Mouse (Mus musculus) brain, embryonic 14.5 days (tissue): Measurements from ENCODE around the gene E2f4. TPM values are rescaled to one million over a fixed set of nuclear protein-coding genes. Genes with fewer than 3 reads are reported as not detected.
A peak's percentile ranks its signal among the peaks of the same experiment; 100 is the strongest.

Source experiments
- DNase-seq: peaks from one replicate; pipeline ENCODE4 v3.0.0-alpha.2; 2011; ENCODE audit warnings: low read depth
- CTCF ChIP-seq: fragments of 200-500 bp; IDR thresholded peaks from 2 replicates; pipeline ENCODE4 v1.5.1; 2012; ENCODE audit warnings: inconsistent platforms, mild to moderate bottlenecking, moderate library complexity, borderline replicate concordance; ENCODE audit not compliant: insufficient read depth, insufficient read length; ENCODE audit errors: extremely low read depth
- POLR2A ChIP-seq: fragments of 200-500 bp; IDR thresholded peaks from 2 replicates; pipeline ENCODE4 v1.6.1; 2012; ENCODE audit warnings: mild to moderate bottlenecking, inconsistent platforms, borderline replicate concordance; ENCODE audit not compliant: poor library complexity, insufficient read depth, insufficient read length, severe bottlenecking; ENCODE audit errors: extremely low read depth
- polyA plus RNA-seq: library from polyadenylated mRNA; depleted of rRNA; stranded (reverse); fragments of >200 nt; gene quantifications from 2 replicates; pipeline ENCODE4 v1.2.3, GENCODE M21; 2012; rRNA removed

E2f4 gene
- polyA plus RNA-seq: 89.4 and 126 TPM in 2 replicates

DNA sequence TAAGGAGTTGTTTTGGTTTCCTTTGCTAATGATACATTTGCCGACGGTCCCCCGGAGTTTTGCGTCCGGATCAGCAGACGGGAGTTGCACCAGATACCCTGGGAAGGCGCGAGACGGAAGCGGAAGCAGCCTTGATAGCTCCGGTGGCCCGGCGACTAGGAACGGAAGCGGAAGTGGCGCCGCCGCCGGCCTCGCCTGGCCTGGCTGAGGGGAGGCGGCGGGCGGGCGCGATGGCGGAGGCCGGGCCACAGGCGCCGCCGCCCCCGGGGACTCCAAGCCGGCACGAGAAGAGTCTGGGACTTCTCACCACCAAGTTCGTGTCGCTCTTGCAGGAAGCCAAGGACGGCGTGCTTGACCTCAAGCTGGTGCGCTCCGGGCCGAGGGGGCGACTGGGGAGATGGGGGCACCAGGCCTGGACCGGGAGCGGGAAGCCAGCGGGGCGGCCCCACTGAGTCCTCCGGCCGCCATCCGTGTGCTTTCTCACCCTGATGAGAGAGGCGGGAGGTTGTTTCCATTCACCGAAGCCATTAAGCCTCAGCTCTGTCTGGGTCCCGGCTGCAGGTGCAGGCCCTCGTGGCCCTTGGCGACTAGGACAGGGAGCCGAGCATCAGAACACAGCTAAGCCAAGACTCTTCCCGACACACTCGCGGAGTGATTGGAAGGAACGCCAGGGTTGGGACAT is at the start of gene E2f4:
TSS of gene E2f4 (plus strand) at position 153 of the 682 bp plus-strand sequence.
- DNase-seq: peak; percentile 97
- TF ChIP-seq CTCF (no peak), POLR2A (peak; percentile 94)

DNA sequence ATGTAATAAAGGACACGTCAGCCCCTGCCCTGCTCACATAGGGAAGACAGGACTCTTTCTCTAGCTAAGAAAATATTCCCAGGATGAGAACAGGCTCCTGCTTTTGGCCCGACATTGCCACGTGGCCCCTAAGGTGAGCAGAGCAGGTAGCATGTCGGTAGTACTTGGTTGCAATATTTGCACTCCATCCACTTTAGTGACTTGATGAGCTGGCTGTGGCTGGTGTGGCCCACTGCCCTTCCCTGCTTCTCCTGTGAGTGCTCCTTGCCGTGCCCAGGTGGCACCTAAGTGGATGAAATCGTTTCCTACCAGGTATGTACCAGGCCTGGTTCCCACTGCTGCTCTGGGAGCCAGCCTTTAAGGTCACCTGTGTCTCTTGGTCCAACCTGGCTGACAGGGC is 45.5 kb upstream of the E2f4 start:
- no peak for TF ChIP-seq CTCF
- TF ChIP-seq POLR2A: no peak
- no peak for DNase-seq

DNA sequence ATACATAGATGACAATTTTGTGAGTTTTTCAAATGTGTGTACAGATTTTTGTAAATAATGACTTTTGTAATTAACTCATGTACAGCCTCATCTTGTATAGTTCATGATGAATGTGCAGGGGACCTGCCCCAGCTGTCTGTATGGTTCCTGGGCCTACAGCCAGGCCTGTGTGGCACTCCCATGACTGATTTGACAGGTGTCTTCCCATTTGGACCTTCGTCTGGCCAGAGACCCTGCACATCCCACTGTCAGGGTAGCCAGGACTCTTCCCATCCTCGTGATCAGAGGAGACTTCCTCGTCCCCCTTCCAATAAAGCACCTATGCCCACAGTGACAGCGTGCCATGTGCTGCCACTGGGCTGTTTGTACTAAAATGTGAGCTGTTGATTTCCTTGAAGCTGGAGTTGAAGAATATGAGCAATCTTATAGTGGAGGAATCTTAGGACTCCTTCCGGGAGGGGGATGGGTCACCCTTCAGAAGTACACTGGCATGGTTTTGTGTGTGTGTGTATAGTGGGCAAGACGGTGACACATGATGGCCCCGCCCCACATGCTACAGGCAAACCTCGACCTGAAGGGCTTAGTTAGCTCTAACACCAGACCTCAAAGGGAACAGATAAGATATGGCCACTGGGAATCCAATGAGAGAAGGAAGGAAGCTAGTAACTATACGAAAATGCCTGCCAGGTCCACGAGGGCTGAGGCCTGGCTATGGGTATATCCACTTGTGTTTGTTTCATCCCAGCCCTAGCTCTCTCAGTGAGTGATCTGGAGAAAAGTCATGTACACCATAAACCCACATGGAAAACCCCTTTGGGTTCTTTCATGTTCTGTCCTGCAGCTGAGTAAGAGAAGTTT is 44.6 kb upstream of the E2f4 start:
- TF ChIP-seq CTCF: no peak
- no peak for TF ChIP-seq POLR2A

DNA sequence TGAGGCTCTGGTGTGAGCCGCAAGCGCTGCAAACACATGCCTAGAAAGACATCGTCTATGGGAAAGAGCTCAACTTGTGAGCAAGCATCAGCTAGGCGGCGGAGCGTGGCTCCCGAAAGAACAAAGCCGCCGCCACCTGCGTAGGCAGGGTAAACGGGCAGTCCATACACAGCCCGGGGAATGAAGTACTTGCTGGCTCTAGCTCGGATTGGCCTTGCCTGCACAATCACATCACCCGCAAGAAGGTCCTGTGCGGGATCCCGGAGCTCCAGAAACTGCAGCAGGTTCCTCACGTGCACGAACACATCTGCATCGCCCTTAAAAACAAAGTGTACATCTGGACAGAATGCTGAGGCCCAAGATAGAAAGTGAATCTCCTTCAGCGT is 43.7 kb upstream of the E2f4 start:
- DNase-seq: no peak

More for the DNA sequence above, 44.6 kb upstream of the E2f4 start:
- DNase-seq: no peak

DNA sequence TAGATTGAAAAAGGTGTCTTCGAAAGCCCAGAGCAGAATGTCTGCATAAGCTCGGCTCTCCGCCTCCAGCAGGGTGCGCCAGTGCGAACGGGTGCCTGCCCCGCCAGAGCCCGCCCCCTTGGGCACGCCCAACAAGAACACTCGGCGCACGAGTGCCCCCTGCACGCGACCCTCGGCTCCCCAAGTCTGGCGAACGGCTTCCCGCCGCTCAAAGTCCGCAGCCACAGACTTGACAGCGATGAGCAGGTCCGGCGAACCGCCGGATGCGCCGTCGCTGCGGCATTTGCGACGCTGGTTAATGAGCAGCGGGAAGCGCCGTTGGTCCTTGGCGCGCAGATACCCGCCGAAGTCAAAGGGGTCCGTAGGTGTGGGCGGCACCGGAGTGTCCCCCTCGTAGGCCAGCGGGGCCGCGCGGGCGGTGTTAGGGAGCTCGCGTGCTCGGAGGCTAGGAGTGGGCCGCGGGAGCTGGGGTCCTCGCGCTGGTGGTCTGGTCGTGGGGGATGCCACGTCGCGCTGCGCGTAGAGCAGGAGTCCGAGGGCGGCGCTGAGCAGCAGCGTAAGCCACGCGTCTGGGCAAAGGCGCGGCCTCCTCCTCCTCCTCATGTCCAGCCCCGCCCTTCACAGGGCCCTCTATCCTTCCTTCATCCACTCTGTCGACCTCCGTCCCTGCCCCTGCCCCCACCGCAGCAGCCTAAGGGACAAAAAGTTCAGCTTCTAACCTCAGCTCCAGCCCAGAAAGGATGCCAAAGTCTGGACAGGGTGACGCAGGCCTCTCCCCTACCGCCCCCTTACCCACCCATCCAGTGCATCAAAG is 43.1 kb upstream of the E2f4 start:
- TF ChIP-seq CTCF (peak; percentile 85), POLR2A (no peak)
- DNase-seq: peak; percentile 94

More for the DNA sequence above, 43.7 kb upstream of the E2f4 start:
- TF ChIP-seq CTCF: no peak
- TF ChIP-seq POLR2A: no peak

DNA sequence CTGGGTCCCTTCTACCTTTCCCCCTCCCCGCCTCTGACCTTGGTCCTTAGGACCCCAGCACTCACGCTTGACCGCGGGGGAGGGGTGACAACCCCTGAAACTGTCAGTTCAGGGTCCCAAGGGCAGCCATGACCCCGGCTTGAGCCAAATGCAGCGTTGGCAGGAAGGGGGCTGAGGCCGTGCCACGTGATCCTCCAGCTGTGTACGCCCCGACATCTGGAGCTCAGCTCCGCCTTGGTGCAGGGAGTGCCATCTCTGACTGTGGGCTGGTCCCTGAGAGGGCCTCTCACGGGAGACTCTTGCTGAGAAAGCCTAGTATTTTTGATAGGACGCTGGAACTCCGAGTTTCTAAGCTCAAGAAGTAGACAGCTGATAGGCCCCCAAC is 42.5 kb upstream of the E2f4 start, which contains the start of gene B3gnt9:
TSS of gene B3gnt9 (minus strand) at position 188 of the 385 bp plus-strand sequence.
- no peak for TF ChIP-seq CTCF
- TF ChIP-seq POLR2A: no peak
- DNase-seq: no peak

DNA sequence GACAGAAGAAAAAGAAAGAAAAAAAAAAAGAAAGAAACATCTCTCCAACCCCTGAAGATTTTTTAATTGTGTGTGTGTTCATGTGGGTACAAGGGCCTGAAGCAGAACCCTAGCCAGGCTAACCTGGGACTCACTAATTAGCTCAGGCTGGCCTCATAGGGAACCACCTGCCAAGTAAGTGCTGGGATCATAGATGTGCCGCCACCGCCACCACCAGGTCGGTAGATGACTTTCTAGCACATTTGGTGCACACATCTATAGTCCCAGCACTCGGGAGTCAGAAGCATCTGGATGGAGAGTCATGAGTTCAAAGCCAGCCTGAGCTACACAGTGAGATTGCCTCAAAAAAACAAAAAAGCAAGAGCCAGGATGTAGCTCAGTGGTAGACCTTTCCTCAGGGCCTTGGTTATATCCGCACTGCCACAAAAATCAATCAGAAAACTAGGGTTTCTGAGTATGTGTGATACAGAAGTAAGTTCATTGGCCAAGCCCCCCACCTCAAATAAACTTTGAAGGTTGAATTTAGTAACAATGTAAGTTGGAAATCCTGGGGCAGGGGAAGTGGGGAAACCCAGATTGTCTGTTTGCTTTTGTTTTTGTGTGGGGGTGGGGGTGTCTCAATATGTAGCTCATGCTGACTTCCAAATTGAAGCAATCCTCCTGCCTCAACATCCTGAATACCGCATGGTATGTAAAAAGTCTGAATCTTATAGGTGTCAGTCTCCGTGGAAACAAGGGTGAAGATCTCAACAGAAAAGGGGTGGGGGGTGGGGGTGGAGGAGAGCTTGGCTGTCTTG is 39.9 kb upstream of the E2f4 start:
- TF ChIP-seq CTCF: no peak
- TF ChIP-seq POLR2A: no peak

GRCm38 (mm10) chr8:105258911-105259720 is 38.3 kb upstream of the E2f4 start:
- peak; percentile 65 for DNase-seq
- TF ChIP-seq POLR2A (no peak), CTCF (0 out of 2 replicates have a peak, but pooled peaks have one; percentile 14)

More for the DNA sequence above, 39.9 kb upstream of the E2f4 start:
- DNase-seq: no peak

DNA sequence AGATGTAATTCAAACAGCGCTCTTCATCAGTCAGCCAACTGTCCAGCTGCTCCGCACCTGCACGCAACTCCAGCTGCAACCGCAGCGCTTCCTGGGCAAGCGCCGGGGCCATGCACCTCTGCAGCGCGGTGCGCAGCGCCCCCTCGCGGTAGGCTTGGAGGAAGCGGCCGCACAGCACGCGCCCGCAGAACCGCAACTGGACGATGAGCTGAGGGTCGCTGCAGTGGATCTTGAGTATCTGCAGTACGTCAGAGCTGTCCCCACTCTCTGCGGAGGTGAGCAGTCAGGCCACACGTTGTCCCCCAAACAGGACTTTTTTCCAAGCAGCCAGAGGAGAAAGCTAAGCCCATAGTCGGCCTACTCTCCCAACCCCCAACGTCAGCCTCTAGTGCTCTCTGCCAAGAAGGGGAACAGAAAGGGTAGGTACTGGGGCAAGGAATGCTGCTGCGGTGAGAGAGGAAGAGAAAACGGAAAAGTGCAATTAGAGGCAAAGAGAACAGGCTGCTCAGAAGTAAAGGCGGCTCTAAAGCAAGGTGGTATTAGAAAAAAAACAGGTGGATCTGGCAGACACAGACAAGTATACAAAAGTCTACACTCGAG is 37.6 kb upstream of the E2f4 start:
- TF ChIP-seq POLR2A (no peak), CTCF (peak; percentile 97)
- peak; percentile 80 for DNase-seq

- DNase-seq: no peak
- TF ChIP-seq CTCF (no peak), POLR2A (no peak)
Observed at GRCm38 (mm10) chr8:105260371-105261099, 36.9 kb upstream of the E2f4 start.
